Mouse (Mus musculus): ENCODE measurements at regions not wholly inside any gene's neighbourhood (a gene's known extent, or its start where the extent isn't known, plus 50 kb on each side); places are given as distances from the start of the nearest gene placed in this dataset.

DNA sequence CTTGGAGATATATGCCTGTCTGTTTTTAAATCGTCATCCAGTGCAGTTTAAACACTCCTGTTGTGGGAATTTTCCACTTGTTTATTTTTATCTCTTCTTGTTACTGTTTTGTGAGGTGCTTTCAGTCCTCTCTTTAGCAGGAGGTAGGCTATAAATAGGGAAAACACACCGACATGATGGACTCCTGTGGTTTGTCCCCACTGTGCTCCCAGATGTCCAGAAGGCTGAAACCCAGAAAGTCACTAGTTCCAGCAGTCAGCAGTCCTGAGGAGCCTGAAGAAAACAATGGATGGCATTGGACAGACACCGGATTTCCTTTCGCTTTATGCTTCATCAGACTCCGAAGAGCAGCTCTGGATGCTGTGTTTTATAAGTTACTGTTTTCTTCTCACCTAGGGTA is 55.2 kb upstream of the Armh4 start:
- DNase-seq: peak; percentile 47 to 66

DNA sequence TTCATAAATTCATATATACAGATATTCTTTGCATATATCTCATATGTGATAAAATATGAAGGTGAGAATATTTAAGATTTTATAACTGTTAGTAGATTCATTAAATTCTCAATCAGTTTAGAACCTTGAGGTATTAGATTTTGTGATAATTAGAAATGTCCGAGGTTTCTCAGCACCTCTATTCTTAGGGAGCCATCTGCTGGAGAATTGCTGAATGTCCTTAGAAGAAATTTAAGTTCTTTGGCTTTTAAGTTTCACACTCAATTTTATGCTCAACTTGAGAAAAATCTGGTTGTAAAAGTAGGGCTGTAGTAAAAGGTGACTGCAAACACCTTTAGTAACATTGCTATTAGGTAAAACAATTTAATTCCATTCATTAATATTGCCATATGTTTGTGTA is 51.5 kb upstream of the Armh4 start:
- peak in 1 of 2 experiments; percentile 40 for DNase-seq

Measured in cerebellum, postnatal 10 days (tissue).